ENCODE assay signal across 13 mouse cellular contexts in genomic region chr19:59932085-59932484, GRCm38 (mm10). TPM values are rescaled to one million over a fixed set of nuclear protein-coding genes. Genes with fewer than 3 reads are reported as not detected.
DNase-seq lines count a peak whose midpoint lies in the region.
"Had no signal": no experiment of that assay in that cellular context is flagged by ENCODE, and none has a peak within 500 bp of the region (broad histone marks: within the 10 kb centered on the region; RNA-seq: fewer than 3 reads in every experiment).

No protein-coding gene starts in this region.

- intact Hi-C loops in left cerebral cortex, postnatal 4 days (cut with DNase I) = no loop called here
- intact Hi-C loops in left cerebral cortex, postnatal 36 days (cut with DNase I) = no loop called here

- peak; percentile 2 for DNase-seq in left cerebral cortex, postnatal 4 days
- DNase-seq in left cerebral cortex, postnatal 36 days (ENCODE audit: low spot score in 2 of 2) = no peak
- peak; percentile 33 to 42 for DNase-seq in cerebellum, adult 18-20 months
- DNase-seq in cerebellum, adult 9-11 months = peak; percentile 56
- DNase-seq in cerebellum, postnatal 36 days = peak; percentile 16 to 30
- DNase-seq in gastrocnemius, postnatal 25 days = no peak
- DNase-seq in kidney, adult 18-20 months = no peak
- no peak for DNase-seq in right cerebral cortex, postnatal 14 days
- DNase-seq: adrenal gland, adult 2 months; adrenal gland, postnatal 36 days; gastrocnemius, postnatal 10 days; heart, adult 2 months; kidney, adult 2 months had no signal

RNA-seq across cellular contexts. Expression of gene Rab11fip2, which starts 11.4 kb away (rescaled TPM):
- 10 to 100 TPM; 71.3 to 75.7 TPM for total RNA-seq in left cerebral cortex, postnatal 4 days (2021)
- total RNA-seq in left cerebral cortex, postnatal 36 days (2021) = 10 to 100 TPM; 74.0 TPM
- total RNA-seq in gastrocnemius, postnatal 25 days (2021) = 1 to 10 TPM; 9.3 to 9.6 TPM

Comparison
In these comparisons a context has a peak if more than half of its experiments do, and no peak if none do; other contexts are left out.
1. DNase-seq: peak in left cerebral cortex, postnatal 4 days (single experiment), cerebellum, adult 18-20 months (2 of 2), cerebellum, adult 9-11 months (single experiment) and cerebellum, postnatal 36 days (2 of 2); none in left cerebral cortex, postnatal 36 days (0 of 2), gastrocnemius, postnatal 25 days (single experiment), kidney, adult 18-20 months (single experiment) and right cerebral cortex, postnatal 14 days (single experiment).
2. RNA of gene Rab11fip2, which starts 11.4 kb away (total RNA-seq): 71.3 to 75.7 TPM in left cerebral cortex, postnatal 4 days and 74.0 TPM in left cerebral cortex, postnatal 36 days; 9.3 to 9.6 TPM in gastrocnemius, postnatal 25 days; every median in the first group is over 4 times any median in the second.